Mouse (Mus musculus): ENCODE measurements around the gene Setd1a. TPM values are rescaled to one million over a fixed set of nuclear protein-coding genes. Genes with fewer than 3 reads are reported as not detected.

Setd1a gene
- polyA plus RNA-seq, 1 experiment from 2014 or later: 6.9 TPM

DNA sequence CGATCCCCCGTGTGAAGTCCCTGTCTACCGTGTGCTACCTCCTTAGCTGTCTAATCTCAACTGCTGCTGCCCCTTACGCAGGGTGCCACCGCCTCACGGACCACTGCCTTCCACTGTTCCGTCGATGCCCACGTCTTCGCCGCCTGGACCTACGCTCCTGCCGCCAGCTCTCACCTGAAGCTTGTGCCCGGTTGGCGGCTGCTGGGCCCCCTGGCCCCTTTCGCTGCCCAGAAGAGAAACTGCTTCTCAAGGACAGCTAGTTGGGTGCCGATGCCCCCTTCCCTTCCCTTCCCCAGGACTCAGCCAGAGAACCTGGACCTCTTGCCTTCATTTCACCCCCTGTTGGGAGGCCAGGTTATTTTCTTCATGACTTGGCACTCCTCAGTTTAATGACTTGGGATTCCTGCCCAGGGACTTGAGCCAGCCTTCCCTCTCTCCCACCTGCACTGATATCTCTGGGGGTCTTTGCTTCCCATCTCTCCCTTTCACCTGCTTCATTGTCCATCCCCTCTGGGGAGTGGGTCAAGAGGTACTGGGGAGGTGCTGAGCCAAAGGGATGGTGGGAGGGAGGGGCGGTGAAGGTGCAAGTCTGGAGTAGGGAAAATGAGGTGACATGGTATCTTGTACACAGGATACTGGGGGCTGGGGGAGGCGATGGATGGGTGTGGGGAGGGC lies 8.7 kb upstream of the Setd1a start:
- Histone ChIP-seq H3K9ac (ENCODE audit: low read length) (no peak overlapping the region), H3K27me3 (ENCODE audit: control insufficient read depth, insufficient read depth, low read length) (no peaks in the 10 kb centered on the region), H3K4me1 (replicated peaks; ENCODE audit: control insufficient read depth, insufficient read depth) (peaks cover 4% of the 10 kb centered on the region; the same call in 1 of the 2 replicates), H3K9me3 (ENCODE audit: control insufficient read depth, low read length) (no peaks in the 10 kb centered on the region), H3K4me3 (ENCODE audit: low read depth, low read length) (no peak overlapping the region), H3K4me2 (replicated peaks; ENCODE audit: low read depth) (no peak overlapping the region), H3K27ac (replicated peaks) (no peak overlapping the region), H3K36me3 (ENCODE audit: control insufficient read depth, insufficient read depth, low read length) (0 out of 2 replicates have a peak, but pooled peaks cover 12% of the 10 kb centered on the region)
- no peak for ATAC-seq (ENCODE audit: low FRiP score, low TSS enrichment)
- WGBS: 92% methylated on average over 19 of the region's 19 CpGs
- DNase-seq (ENCODE audit: low spot score): no peak
- TF ChIP-seq CTCF (IDR thresholded peaks at IDR 0.05; ENCODE audit: low read depth): no peak
- TF ChIP-seq EP300 (optimal IDR thresholded peaks at IDR 0.05): no peak

DNA sequence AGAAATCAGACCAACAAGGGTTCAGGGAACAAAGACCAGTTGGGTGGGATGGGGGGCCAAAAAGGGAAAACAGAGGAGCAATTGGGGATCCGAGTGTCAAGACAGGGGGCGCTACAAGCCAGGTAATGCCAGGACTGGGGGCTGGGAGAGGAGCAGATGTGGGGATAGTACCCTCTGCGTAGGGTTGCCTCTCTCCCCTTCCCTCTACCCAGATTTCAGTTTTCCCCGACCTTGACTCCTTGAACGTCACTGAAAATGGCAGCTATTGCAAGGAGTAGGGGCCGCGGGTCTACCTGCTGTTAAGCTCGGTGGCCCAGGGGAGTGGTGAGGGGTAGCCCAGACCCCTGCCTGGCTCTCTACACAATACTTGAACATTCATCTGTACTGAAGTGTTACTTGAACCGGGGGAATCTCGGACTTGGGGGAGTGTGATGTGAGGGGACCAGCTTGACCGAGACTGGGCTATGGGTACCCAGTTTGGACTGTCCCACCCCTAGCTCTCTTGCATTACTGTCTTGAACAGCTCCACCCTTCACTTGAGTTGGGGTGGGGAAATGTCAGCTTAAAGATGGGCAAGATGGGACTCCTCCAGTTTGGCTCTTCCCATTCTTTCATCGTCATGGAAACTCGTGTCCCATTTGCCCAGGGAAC lies 8.0 kb upstream of the Setd1a start:
- TF ChIP-seq EP300 (optimal IDR thresholded peaks at IDR 0.05) (no peak), CTCF (IDR thresholded peaks at IDR 0.05; ENCODE audit: low read depth) (peak; percentile 56)
- no peak; the same call in 1 of the 2 replicates for ATAC-seq (ENCODE audit: low FRiP score, low TSS enrichment)
- Histone ChIP-seq H3K36me3 (ENCODE audit: control insufficient read depth, insufficient read depth, low read length) (0 out of 2 replicates have a peak, but pooled peaks cover 8% of the 10 kb centered on the region), H3K9me3 (ENCODE audit: control insufficient read depth, low read length) (no peaks in the 10 kb centered on the region), H3K9ac (ENCODE audit: low read length) (no peak overlapping the region), H3K27ac (replicated peaks) (peak overlapping the region; percentile 49), H3K4me2 (replicated peaks; ENCODE audit: low read depth) (no peak overlapping the region), H3K4me3 (ENCODE audit: low read depth, low read length) (no peak overlapping the region), H3K27me3 (ENCODE audit: control insufficient read depth, insufficient read depth, low read length) (no peaks in the 10 kb centered on the region), H3K4me1 (replicated peaks; ENCODE audit: control insufficient read depth, insufficient read depth) (peaks cover 4% of the 10 kb centered on the region; the same call in 1 of the 2 replicates)
- WGBS: 49% methylated on average over 13 of the region's 13 CpGs
- peak; percentile 28 for DNase-seq (ENCODE audit: low spot score)

DNA sequence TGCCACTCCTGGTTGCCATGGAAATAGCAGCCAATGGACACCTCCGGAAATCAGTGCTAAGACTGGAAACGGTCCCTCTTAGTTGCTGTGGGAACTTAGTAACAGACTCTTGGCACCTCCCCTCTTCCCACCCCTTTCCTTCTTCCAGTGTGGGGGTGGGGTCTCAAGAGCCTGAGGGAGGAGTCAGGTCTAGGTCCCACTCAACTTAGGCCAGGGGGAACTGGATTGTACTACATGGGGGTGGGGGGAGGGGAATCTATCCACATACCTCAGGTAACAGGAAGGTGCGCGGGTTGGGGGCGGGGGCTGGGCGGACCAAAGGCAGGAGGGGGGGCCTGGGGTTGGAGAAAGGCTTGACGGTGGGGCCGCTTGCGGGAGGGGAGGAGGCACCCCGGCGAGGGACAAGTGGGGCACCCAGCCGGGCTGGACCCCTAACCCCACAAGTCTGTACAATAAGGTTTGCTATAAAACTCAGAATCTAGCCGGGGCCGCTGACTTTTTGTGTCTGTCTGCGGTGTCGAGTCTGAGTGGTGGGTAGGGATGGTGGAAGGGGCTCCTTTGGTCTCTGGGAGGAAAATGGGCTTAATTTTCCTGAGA lies 7.4 kb upstream of the Setd1a start:
- peak; percentile 89 for ATAC-seq (ENCODE audit: low FRiP score, low TSS enrichment)
- 1% methylated on average over 16 of the region's 16 CpGs for WGBS

GRCm38 (mm10) chr7:127769651-127770038 lies 6.8 kb upstream of the Setd1a start, which contains the start of gene Orai3:
Gene Orai3, plus strand, starts transcription at chr7:127769815.
- peak within 1 kb of the TSS; percentile 86 for H3K4me2 ChIP-seq (replicated peaks; ENCODE audit: low read depth)
- H3K9ac ChIP-seq (ENCODE audit: low read length): peak within 1 kb of the TSS; percentile 95
- peak within 1 kb of the TSS; percentile 91 for H3K27ac ChIP-seq (replicated peaks)
- TF ChIP-seq EP300 (optimal IDR thresholded peaks at IDR 0.05) (no peak), CTCF (IDR thresholded peaks at IDR 0.05; ENCODE audit: low read depth) (no peak)
- no peaks in the 10 kb centered on the region for H3K9me3 ChIP-seq (ENCODE audit: control insufficient read depth, low read length)
- H3K27me3 ChIP-seq (ENCODE audit: control insufficient read depth, insufficient read depth, low read length): no peaks in the 10 kb centered on the region
- peak within 1 kb of the TSS; percentile 74 for H3K4me3 ChIP-seq (ENCODE audit: low read depth, low read length)
- DNase-seq (ENCODE audit: low spot score) (peak; percentile 90), ATAC-seq (ENCODE audit: low FRiP score, low TSS enrichment) (peak; percentile 75)
- 1% methylated on average over 24 of the region's 24 CpGs for WGBS
- peaks cover 3% of the 10 kb centered on the region; the same call in 1 of the 2 replicates for H3K36me3 ChIP-seq (ENCODE audit: control insufficient read depth, insufficient read depth, low read length)
- peaks cover 4% of the 10 kb centered on the region; the same call in 1 of the 2 replicates for H3K4me1 ChIP-seq (replicated peaks; ENCODE audit: control insufficient read depth, insufficient read depth)

More for the DNA sequence above, 7.4 kb upstream of the Setd1a start:
- H3K9ac ChIP-seq (ENCODE audit: low read length): peak overlapping the region; percentile 95
- H3K27ac ChIP-seq (replicated peaks): peak overlapping the region; percentile 91
- H3K4me1 ChIP-seq (replicated peaks; ENCODE audit: control insufficient read depth, insufficient read depth): peaks cover 4% of the 10 kb centered on the region; the same call in 1 of the 2 replicates
- H3K4me2 ChIP-seq (replicated peaks; ENCODE audit: low read depth): peak overlapping the region; percentile 86
- DNase-seq (ENCODE audit: low spot score): peak; percentile 90
- peaks cover 5% of the 10 kb centered on the region; the same call in 1 of the 2 replicates for H3K36me3 ChIP-seq (ENCODE audit: control insufficient read depth, insufficient read depth, low read length)
- no peaks in the 10 kb centered on the region for H3K27me3 ChIP-seq (ENCODE audit: control insufficient read depth, insufficient read depth, low read length)
- TF ChIP-seq EP300 (optimal IDR thresholded peaks at IDR 0.05) (no peak), CTCF (IDR thresholded peaks at IDR 0.05; ENCODE audit: low read depth) (no peak)
- H3K9me3 ChIP-seq (ENCODE audit: control insufficient read depth, low read length): no peaks in the 10 kb centered on the region
- H3K4me3 ChIP-seq (ENCODE audit: low read depth, low read length): peak overlapping the region; percentile 74

DNA sequence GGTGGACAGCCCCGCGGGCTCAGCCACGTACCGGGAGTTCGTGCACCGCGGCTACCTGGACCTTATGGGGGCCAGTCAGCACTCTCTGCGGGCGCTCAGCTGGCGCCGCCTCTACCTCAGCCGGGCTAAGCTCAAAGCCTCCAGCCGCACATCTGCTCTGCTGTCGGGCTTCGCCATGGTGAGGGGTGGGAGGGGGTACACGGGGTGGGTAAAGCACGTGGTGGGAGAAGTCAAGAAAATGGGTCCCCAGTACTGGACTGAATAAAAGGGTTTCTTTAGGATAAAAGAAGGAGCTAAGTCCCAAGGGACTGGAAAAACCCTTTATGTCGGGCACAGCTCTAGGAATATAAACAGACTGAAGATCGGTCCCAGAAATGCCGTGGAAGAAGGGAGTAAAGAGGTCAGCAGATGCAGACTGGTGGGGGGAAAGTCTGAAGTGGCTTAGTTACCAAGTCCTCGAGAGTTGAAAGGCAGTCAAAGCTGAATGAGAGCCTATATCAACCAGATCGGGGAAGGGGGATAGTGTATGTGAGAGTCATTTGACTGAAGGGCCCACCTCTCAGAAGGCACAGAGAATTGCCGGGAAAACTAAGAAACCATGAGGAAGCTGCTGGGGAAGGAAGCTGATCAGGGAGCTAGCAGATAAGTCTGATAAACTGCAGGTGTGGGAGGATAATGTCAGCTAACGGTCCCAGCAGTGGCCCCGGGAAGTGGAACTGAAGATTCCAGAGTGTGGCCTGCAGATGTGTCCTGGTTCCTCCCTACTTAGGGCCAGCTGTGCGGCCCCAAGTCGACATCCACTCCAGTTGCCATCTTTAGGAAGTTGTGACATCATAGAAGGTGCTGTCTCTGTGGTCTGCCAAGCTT lies 6.2 kb upstream of the Setd1a start:
- ATAC-seq (ENCODE audit: low FRiP score, low TSS enrichment) (peak; percentile 16; the same call in 1 of the 2 replicates), DNase-seq (ENCODE audit: low spot score) (no peak)
- Histone ChIP-seq H3K4me3 (ENCODE audit: low read depth, low read length) (peak overlapping the region; percentile 74), H3K36me3 (ENCODE audit: control insufficient read depth, insufficient read depth, low read length) (peaks cover 3% of the 10 kb centered on the region; the same call in 1 of the 2 replicates), H3K27me3 (ENCODE audit: control insufficient read depth, insufficient read depth, low read length) (no peaks in the 10 kb centered on the region), H3K27ac (replicated peaks) (peak overlapping the region; percentile 91), H3K4me1 (replicated peaks; ENCODE audit: control insufficient read depth, insufficient read depth) (peaks cover 4% of the 10 kb centered on the region; the same call in 1 of the 2 replicates), H3K9ac (ENCODE audit: low read length) (peak overlapping the region; percentile 95), H3K4me2 (replicated peaks; ENCODE audit: low read depth) (peak overlapping the region; percentile 86), H3K9me3 (ENCODE audit: control insufficient read depth, low read length) (no peaks in the 10 kb centered on the region)
- TF ChIP-seq EP300 (optimal IDR thresholded peaks at IDR 0.05): no peak
- TF ChIP-seq CTCF (IDR thresholded peaks at IDR 0.05; ENCODE audit: low read depth): no peak
- 3% methylated on average over 27 of the region's 27 CpGs for WGBS
